Mouse (Mus musculus) yolk sac, embryonic 10.5 days (tissue): ENCODE measurements around the gene Tex26.

Source experiments
- DNase-seq: peaks from one replicate; pipeline ENCODE4 v3.0.0-alpha.2; 2017; ENCODE audit warnings: low spot score

Tex26 gene

DNA sequence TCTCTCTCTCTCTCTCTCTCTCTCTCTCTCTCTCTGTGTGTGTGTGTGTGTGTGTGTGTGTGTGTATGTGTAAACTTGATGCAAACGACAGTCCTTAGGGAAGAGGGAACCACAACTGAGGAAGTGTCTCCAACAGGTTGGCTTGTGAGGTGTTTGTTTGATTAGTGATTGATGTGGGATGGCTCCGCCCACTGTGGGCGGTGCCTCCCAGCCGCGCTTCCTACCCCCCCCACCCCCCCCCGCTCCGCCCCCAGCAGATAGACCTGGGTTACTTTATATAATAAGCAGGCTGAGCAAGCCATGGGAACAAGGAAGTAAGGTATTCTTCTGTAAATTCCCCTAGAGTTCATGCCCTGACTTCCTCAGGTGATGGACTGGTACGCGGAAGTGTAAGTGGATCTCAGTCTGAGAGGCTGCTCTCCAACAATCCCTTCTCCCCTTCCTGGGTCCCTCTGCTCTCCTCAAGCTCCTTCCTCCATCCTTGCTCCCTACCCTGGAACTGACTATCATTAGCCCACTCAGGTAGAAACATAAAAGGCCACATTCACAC, 5.2 kb upstream of the Tex26 start:
- DNase-seq = no peak

DNA sequence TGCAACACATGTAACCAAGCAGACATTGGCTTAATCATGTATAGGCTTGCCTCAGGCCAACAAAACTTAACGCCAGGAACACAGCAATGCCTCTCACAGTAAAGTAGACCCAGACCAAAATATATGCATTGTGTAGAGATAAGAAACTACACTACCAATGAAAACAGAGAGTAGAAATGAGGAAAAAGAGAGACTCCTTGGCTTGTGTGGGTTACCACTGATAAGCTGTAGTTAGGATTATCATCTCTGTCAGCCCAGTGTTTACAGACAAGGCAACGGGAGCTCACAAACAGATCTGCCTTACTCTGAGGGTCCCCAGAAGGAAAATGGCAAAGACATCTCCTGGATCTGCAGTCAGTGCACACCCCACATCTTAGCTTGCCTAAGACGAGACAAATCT, 2.9 kb upstream of the Tex26 start:
- no peak for DNase-seq

- no peak for DNase-seq
Observed at GRCm38 (mm10) chr5:149437150-149437549, 2.3 kb upstream of the Tex26 start.

DNA sequence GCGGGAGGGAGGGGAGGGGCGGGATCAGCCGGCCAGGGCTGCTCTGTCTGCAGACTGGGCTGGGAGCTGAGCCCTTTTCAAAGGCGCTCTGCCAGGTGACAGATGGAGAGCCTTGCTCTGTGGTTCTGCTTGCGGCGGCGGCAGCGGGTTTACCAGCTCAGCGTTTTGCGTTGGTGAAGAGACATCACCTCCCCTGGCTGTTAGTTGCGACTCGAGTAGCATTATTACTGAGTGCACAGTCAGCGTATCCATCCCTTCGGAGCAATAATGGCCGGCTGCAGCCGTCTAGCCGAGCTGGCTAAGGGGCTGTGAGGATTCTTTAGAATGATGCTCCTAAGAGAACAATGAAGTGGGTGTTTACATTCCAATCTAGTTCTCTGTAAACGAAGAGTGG, 717 bp downstream of the Tex26 start:
- DNase-seq = peak; percentile 50

DNA sequence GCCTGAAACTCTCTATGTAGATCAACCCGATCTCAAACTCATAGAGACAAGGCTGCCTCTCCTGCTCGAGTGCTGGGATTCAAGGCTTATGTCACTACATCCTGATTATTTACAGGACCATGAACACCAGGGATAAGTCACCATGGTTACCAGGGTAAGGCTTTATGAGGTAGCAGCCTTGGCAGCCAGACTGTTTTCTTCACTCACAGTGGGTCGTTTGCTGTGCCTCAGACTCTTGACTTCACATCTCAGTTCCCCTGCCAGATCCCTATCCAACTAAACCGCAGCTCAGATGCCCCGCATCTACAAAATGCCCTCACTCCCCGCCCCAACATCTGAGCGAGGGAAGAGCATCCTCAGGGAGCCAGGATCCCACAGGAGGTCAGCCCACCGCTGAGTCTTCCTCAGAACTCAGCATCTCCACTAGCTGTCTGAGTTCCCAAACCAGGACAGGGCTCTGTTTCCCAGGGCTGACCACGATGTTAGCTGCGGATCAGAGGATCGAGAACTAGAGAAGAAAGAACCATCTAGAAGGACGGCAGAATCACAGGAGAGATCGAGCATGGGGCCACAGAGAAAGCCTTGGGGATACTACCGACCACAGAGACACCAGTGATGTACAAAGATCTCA, 2.3 kb downstream of the Tex26 start:
- DNase-seq = no peak

DNA sequence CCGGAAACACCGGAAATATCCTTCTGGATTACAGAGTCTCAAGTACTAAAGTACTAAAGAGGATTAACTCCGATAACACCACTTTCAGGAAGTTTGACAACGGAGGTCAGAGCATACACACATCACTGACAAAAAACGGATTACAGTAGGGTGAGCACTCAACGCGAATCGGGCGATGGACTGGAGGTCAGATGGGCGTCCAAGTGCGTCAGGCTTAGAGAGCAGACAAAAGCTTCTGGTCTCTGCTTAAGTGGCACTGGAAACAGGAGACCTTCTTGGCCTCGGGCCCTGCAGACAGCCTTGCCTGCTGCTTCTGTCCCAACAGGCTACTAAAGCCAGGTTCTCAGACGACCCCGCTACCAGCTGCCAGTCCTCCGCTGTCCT, 2.8 kb downstream of the Tex26 start:
- no peak for DNase-seq

DNA sequence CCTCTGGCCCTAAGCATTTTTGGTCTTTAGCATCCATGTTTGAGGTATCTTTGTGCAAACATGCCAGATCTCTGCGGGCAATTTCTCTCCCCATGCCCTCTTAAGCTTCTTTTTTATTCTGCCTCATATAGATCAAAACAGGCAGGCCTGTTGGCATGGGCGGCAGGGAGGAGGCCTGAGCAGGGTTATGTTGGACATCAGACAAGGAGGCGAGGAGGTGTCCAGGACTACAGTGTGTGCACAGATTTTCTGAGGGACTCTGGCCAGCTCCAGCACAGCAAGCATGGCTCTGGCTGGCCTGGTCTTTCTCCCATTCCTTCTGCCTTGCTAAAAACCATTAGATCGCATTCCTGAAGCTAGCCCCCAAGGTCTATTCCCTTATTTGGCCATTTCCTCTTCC, 5.0 kb downstream of the Tex26 start:
- no peak for DNase-seq

DNA sequence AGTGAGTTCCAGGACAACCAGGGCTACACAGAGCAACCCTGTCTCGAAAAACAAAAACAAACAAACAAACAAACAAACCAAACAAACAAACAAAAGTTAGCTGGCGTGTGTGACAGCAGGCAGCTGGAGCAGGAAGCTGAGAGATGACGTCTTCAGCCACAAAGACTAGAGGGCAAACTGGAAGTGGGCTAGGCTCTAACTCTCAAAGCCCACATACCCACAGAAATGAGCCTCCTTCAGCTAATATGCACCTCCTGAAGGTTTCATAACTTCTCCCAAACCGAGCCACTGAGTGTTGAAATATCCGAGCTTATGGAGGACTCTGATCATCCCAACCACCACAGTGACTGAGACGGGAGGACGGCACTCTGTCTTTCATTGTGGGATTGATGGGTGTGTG, 7.0 kb downstream of the Tex26 start:
- no peak for DNase-seq

GRCm38 (mm10) chr5:149447733-149448132, 8.3 kb downstream of the Tex26 start:
- no peak for DNase-seq

DNA sequence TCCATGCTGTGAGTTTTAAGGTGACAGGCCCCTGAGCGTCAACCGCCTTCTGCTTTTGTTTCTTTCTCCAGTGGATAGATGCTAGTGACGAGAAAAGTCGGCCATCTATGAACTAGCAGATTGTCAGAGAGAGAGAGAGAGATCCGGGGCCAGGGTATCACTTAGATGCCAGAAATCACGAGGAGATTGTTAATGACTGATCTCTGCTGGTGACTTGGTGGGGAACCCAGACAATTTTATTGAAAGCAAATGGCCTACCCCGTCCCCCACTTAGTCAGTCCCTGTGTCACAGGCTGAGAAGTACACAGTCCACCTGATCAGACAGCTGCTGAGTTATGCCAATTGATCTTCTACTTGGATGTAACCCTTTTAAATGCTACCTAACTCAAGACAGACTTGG, 9.9 kb downstream of the Tex26 start:
- no peak for DNase-seq

- DNase-seq = no peak
Observed at GRCm38 (mm10) chr5:149451209-149451681, 11.8 kb downstream of the Tex26 start.

DNA sequence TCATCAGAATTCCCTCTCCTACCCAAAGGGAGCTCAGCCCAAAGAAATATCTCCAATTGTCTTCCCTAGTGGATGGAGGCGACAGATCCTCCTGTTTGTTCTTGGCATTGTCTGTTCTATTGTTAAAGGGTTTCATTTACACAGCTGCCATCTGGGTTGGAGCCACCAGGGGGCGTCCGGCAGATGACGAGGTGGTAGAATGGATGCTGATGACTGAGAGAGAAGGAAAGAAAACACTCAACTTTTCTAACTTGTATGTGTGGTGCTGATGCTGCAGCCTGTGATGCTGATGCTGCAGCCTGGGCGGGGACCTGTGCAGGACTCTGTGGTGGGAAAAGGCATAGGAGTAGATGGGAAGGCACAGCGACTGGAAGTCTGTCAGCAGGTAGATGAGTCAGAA, 14.8 kb downstream of the Tex26 start:
- no peak for DNase-seq

- DNase-seq = no peak
Observed at GRCm38 (mm10) chr5:149456544-149456943, 17.1 kb downstream of the Tex26 start.

GRCm38 (mm10) chr5:149462071-149462470, 22.6 kb downstream of the Tex26 start:
- no peak for DNase-seq

DNA sequence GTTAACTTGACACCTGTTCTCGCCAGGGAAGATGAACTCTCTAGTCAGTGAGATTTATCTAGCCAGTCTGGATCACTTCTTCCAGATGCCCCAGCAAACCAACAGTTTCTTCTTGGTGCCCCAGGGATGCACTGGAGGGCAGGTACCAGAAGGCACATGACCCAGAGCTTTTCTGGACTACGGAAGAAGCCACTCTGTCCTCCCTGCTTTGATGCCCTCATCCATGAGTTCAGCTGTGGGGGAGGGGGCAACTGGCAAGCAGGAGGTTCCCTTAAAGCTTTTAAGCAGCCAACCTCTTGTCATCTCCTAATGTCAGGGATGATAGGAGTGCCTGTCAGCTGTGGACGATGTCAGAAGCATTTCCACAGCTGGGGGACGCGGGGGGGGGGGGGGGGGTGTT, 25.8 kb downstream of the Tex26 start:
- no peak for DNase-seq

- DNase-seq = no peak
Observed at GRCm38 (mm10) chr5:149474142-149474541, 34.7 kb downstream of the Tex26 start.

DNA sequence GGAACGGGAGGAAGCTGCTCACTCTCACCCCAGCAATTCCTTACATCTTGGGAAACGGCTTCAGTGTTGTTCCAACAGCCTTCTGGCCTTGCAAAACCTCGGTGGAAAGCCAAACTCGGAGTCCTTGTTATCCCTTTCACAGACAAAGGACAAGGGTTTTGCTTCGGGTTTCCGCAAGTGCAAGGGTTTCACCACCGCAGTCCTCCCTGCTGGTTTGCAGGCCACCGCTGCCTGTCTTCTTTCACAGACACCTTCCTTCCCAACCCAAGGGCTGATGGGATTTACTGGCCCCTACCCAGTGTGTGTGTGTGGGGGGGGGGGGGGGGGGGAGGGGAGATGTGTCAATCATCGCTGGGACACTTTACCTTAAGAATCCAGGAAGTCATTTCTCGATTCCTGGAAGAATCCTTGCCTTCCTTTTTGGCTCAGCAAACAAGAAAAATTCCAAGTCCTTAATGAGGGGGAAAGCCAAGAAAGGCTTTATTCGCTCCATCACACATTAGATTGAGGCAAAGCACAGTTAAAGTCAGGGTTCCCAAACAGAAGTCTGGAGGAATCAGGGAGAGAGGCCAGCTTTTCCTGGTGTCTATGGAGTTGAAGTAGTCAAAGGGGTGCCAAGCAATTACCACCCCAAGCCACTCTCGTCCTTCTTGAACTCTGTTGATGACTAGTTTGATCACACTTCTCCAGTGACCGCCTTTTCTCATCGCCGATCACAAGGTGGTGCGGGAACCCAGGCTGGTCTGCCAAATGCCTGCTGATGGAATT, 35.4 kb downstream of the Tex26 start:
- DNase-seq = no peak

DNA sequence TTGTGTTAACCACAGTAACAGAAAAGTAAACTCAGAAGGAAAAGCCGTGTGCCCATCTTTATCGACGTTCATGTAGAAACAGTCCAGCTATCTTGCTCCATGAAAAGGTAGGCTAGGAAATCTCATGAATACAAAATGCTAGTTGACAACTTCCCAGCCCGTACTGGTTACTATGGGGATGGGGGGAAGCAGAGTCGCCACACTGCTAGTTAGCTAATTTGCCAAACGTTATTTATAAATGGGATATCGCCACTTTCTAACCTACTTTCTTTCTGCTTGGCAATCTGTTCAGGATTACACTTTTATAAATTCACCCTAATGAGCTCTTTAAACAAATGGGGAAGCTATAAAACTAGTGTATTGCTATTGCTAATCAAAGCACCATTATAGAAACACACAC, 42.5 kb downstream of the Tex26 start:
- no peak for DNase-seq

DNA sequence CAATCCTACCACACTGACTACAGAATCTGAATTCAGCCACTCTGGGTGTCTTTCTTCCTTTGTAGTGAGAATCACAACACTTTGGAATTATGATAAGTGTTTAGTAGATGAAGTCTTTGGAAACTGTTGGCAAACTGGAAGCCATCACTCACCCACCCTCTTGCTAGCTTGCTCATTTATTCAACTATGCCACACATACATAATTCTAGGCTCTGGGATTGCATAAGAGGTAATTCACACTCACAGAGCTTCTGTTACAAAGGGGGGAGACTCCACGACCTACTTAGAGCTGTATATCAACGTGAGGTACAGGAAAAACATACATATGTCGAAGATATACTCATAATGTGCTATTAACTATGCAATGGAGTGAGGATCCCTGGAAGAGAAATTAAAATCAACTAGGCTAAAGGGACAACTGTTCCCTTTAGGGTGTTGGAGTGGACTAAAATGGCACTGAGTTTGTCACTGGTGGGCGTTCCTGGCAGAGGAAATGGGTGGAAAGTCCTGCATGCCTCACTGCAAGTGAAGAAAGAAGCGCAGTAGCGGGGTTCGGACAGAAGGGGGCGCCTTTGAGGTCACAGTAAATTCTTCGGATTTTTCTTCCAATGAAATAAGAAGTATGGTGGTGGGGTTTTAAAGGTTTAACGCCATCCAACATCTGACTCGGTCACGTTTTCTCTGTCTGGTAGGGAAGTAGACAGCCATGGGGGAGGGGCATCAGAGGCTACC, 44.0 kb downstream of the Tex26 start:
- no peak for DNase-seq

DNA sequence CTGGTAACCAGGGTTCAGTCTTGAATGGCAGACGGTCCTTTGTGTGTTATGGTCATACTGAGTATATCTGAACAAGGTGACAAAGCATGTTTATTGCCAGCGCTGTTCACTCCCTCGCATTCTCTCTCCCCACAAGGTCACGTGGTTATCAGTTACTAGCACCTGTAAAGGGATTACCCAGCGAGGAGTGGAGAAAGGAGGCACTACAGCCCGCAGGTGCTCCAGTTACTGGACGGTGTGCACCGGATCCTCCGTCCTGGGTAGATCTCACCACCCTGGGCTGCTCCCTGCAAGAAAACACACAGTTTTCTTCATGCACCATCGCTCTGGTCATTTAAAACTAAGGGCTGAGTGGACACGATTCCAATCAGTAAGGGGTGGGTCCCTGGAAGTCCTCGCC, 44.8 kb downstream of the Tex26 start:
- no peak for DNase-seq

GRCm38 (mm10) chr5:149485447-149485846, 46.0 kb downstream of the Tex26 start:
- DNase-seq = no peak

DNA sequence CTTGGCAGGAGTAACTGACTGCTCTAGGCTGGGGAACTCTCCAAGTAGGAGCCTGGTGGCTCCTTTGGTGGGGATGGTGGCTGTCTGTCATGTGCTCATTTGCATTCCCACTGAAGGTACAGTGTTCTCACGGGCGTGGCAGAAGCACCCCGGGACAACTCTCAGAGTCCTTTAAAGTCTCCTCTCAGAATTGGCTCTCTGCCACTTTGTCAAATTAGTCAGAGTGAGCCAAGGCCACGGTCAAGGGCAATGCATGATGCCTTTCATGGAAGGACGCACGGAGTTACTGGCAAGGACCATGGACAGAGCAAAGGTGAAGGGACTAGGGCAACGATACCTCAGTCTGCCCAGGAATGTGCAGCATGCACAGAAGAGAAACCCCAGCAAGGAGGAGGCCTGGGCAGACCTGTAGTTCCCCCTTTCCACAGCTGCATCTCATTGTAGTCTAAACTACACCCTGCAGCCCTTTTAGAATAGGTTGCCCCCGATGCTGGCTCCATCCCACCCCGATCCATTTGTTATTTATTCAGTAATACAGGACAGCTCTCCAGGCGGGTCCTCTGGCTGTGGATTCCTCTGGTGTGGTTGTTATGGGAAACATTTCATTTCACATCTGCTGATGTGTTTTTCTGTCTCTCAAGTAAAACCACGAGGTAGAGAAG, 49.0 kb downstream of the Tex26 start:
- DNase-seq = peak; percentile 17
